Mouse (Mus musculus) embryonic fibroblast, embryonic 13.5 days (primary cell): ENCODE data around the gene Rfc4. TPM values are rescaled to one million over a fixed set of nuclear protein-coding genes. Genes with fewer than 3 reads are reported as not detected.
"Not testable (repeated sequence)": the region's sequence is repeated elsewhere in the genome, so short reads cannot be mapped to it uniquely, and the experiment has no call there.

Experiments
- H3K27ac ChIP-seq: 2 replicates; pipeline ENCODE4 v1.5.1; 2012; ENCODE audit warnings: low read length, control low read depth, inconsistent platforms; ENCODE audit not compliant: insufficient read depth
- H3K4me1 ChIP-seq: 2 replicates; pipeline ENCODE4 v1.6.1; 2011; ENCODE audit warnings: low read length; ENCODE audit not compliant: control insufficient read depth, insufficient read depth
- H3K4me3 ChIP-seq: 2 replicates; pipeline ENCODE4 v1.5.1; 2011; ENCODE audit warnings: mild to moderate bottlenecking, control low read depth, low read length; ENCODE audit not compliant: insufficient read depth
- CTCF ChIP-seq: IDR thresholded peaks from 2 replicates; pipeline ENCODE4 v1.5.1; 2011; ENCODE audit warnings: mild to moderate bottlenecking, control low read depth, low read length, moderate library complexity, borderline replicate concordance; ENCODE audit not compliant: insufficient read depth
- POLR2A ChIP-seq: IDR thresholded peaks from 2 replicates; pipeline ENCODE4 v1.6.1; 2011; ENCODE audit warnings: low read depth, mild to moderate bottlenecking, control low read depth, low read length, moderate library complexity
- polyA plus RNA-seq: library from polyadenylated mRNA; stranded (reverse); fragments of >200 nt; gene quantifications from 2 replicates; pipeline ENCODE4 v1.2.4, GENCODE M21; 2011; ENCODE audit warnings: low read depth; ENCODE audit not compliant: missing spikeins, insufficient read length

Gene Rfc4
- polyA plus RNA-seq, 1 experiment, result 22.3 TPM

DNA sequence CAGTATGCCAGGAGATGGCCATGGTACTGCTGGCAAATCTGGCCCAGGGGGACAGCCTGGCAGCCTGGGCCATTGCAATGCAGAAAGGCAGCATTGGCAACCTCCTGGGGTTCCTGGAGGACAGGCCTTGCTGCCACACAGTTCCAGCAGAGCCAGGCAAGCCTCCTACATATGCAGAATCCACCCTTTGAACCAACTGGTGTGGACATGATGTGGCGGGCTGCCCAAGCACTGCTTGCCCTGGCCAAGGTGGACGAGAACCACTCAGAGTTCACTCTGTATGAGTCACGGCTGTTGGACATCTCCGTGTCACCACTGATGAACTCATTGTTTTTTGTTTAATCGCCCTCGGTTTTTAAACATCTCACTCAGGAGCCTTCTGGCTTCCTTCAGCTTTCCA is 33.4 kb downstream of the Rfc4 start:
- Histone ChIP-seq H3K4me1 (no peaks in the 10 kb centered on the region; the same call in 1 of the 2 replicates), H3K4me3 (no peak overlapping the region)
- TF ChIP-seq POLR2A, result no peak

DNA sequence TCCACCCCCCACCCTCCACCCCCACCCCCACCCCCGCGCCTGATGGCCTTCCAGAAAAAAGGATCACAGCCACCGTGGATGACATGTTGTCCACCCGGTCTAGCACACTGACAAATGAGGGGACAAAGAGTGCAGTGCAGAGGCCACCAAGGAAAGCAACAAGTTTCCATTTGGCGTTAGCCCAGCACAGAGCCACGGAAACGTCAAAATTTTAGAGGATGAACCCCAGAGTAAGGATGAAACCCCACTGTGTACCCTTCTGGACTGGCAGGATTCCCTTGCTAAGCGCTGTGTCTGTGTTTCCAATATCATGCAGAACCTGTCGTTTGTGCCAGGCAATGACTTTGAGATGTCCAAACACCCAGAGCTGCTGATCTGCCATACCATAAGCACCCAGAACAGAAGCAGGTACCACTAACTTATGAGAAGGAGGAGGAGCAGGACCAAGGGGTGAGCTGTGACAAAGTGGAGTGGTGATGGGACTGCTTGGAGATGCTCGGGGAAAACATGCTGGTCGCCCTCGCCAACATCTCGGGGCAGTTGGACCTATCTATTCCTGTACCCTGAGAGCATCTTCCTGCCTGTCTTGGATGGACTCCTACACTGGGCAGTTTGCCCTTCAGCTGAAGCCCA is 34.1 kb downstream of the Rfc4 start:
- H3K4me1 ChIP-seq, result no peaks in the 10 kb centered on the region; the same call in 1 of the 2 replicates
- no peak overlapping the region for H3K4me3 ChIP-seq
- TF ChIP-seq CTCF (no peak), POLR2A (no peak)
- no peak overlapping the region for H3K27ac ChIP-seq

More for the DNA sequence above, 33.4 kb downstream of the Rfc4 start:
- no peak overlapping the region for H3K27ac ChIP-seq

DNA sequence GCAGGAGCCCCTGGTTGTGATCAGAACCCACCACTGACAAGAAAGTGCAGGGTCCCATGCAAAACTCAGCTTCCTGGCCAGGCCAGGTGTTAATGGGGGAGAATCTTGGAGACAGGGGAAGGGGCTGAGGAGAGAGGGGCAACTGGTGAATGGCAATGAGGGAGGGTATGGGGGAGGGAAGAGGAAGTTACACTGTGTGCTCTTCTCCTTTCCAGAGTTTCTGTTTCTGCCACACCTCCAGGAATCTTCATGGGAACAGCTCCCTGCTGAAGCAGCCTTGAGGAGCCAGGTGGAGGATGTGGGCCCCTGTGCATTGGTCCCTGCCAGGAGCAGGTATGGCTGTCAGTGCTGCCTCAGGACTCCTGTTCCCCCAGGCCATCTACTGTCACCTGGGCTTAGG is 36.2 kb downstream of the Rfc4 start:
- H3K4me3 ChIP-seq, H3K27ac ChIP-seq, H3K4me1 ChIP-seq: not testable (repeated sequence)

DNA sequence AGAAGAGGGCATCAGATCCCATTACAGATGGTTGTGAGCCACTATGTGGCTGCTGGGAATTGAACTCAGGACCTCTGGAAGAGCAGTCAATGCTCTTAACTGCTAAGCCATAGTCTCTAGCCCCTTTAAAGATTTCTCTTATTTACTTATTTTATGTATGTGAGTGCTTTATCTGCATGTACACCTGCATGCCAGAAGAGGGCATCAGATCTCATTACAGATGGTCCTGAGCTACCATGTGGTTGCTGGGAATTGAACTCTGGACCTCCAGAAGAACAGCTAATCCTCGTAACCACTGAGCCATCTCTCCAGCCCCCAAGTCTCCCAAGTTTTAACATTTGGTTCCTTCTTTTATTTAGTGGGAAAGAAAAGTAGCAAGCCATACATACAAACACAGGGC is 39.0 kb downstream of the Rfc4 start:
- not testable (repeated sequence) for H3K27ac ChIP-seq, H3K4me3 ChIP-seq, H3K4me1 ChIP-seq

DNA sequence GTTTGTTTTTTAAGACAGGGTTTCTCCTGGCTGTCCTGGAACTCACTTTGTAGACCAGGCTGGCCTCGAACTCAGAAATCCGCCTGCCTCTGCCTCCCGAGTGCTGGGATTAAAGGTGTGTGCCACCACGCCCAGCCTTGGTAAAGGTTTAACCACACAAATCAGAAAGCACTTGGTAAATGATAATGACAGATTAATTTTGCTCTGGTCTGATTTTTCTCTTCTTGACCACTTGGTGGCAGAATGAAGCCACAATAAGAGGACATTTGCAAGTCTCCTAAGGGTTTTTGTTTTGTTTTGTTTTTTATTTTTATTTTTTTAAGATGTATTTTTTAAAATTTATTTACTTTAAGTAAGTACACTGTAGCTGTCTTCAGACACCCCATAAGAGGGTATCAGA is 39.8 kb downstream of the Rfc4 start:
- not testable (repeated sequence) for H3K27ac ChIP-seq

DNA sequence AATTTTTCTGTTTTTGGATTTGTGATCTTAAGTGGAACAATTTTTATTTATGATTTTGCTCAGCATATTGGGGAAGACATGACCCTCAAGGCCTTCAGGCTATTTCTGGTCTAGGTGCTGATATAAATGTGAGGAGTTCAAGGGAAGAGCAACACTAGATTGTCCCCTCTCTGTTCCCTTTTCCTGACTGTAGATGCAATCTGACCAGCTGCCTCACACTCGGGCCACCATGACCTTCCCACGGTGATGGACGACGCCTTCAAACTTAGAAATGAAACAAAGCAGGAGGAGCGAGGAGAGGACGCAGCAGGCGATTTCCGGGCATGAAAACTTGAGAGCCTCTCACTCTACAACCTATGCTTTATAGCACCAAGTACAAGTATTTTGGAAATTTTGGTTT is 40.4 kb downstream of the Rfc4 start:
- not testable (repeated sequence) for H3K4me1 ChIP-seq, H3K27ac ChIP-seq, H3K4me3 ChIP-seq

More for the DNA sequence above, 39.8 kb downstream of the Rfc4 start:
- H3K4me3 ChIP-seq, H3K4me1 ChIP-seq: not testable (repeated sequence)

DNA sequence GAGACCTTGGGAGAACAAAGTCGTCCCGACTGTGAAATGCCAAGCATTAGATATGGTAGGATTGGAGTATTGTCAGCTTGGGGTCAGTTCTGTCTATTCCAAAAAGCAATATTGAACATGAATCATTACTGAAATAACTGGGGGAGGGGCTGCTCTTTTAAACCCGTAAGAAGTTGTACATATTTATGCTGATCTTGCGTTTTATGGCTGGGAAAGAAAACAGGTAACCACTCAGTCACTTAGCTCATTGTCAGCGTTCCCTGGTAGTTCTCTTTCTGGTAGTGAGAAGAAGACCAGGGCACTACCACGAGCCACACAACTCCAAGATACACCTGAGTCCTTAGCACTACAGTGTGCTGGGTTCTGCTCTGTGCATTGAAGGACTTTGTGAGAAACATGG is 50.0 kb downstream of the Rfc4 start:
- H3K27ac ChIP-seq, H3K4me1 ChIP-seq, H3K4me3 ChIP-seq: not testable (repeated sequence)

Other genes with a start within 250 kb of the Rfc4 start
- not detected in 2 replicates for gene Ahsg, start 236.5 kb downstream of the Rfc4 start, polyA plus RNA-seq
- 0.65 and 0.94 TPM in 2 replicates for gene Fetub, start 209.4 kb downstream of the Rfc4 start, polyA plus RNA-seq
- not detected in 2 replicates for gene Hrg, start 176.7 kb downstream of the Rfc4 start, polyA plus RNA-seq
- gene Kng2, start 98.3 kb downstream of the Rfc4 start, polyA plus RNA-seq, result 2.4 and 2.9 TPM in 2 replicates
- 1.4 and 1.5 TPM in 2 replicates for gene Kng1, start 69.9 kb downstream of the Rfc4 start, polyA plus RNA-seq
- gene Eif4a2, start 20.3 kb downstream of the Rfc4 start, polyA plus RNA-seq, result 552 and 554 TPM in 2 replicates
- not detected in 2 replicates for gene Adipoq, start 18.8 kb upstream of the Rfc4 start, polyA plus RNA-seq
- gene St6gal1, start 97.0 kb upstream of the Rfc4 start, polyA plus RNA-seq, result 7.4 and 10.3 TPM in 2 replicates